Mouse (Mus musculus) retina, postnatal 1 day (tissue): Measurements from ENCODE around the gene Cnnm3.

Experiments used
- DNase-seq: peaks from one replicate; pipeline ENCODE4 v3.0.0-alpha.2; 2012

Cnnm3 gene

DNA sequence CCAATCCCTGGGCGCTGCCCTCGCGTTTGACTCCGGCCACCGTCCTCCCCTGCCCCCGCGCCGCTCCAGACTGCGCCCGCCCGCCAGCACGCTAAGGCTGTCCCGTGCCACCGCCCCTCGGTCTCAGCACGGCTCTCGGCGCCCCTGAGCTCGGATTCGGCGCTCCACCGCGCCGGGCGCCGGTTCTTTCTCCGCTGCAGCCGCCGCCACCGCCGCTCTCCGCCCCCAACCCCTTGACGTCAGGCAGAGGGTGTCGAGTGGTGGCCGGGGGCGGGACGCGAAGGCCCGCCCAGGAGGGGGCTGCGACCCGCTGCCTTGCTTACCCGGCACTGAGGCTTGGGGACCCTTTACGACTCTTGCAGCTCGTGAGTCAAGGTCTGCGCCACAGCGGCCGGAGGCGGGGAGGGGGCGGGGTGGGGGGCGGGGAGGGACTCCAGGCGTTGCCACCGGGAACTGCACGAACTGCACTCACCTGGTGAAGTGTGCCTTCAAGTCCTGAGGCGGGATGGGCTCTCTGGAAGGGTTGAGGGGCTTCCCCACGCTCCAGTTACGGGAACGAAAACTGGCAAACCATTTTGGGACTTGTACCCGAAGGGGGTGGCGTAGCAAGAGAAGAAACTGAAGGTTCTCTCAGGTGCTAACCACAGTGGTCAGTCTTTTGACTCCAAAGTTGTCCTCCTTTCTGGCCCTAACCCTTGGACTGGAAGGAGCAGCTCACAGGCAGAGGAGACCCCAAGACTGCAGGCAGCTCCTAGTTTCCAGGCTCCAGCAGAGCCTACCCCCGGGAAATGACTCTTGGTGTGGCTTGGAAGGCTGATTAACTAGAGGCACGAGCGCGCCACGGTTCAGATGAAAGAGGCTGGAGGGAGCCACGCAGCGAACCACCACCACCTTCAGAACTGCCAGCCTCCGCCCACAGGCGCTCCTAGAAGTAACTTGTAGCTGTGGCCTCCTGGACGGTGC lies 46.6 kb downstream of the Cnnm3 start, which contains the start of gene Sema4c:
Gene Sema4c, minus strand, starts transcription at position 319 of the 963 bp plus-strand sequence.
- peak; percentile 88 for DNase-seq

DNA sequence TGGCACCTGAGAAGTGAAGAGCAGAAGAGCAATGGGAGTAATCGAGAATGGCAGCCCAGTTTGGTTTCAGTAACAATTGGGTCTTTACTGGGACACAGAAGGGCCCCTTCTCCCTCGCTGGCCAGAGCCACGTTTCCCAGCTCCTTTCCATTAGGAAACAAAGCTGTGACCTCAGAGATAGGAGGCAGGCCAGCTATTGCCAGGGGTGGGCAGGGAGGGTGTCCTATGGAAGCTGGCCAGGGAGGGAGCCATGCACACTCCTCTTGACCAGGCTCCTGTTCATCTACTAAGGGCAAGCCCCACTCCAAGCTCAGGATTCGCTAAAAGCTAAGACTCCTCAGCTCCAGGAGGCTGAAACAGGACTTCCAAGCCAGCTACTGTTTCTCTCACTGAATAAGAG lies 47.6 kb downstream of the Cnnm3 start:
- DNase-seq = peak; percentile 61

DNA sequence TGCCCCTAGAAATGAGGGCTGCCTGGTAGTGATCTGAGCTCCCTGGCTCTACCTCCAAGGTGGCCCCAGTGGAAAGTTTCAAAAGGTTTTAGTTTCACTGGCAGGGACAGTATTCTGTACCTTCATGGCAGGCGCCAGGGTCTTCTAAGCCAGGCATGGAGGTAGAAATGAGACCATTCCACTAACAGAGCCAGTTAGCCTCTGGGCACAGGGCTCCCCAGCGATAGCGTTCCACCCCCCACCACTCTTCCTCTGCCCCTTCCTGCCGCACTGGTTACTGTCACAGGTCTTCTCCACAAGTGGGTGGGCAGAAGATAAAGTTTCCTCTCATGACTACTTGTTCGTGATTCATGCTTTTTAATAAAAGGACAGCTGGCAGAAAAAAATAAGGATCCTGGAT lies 48.2 kb downstream of the Cnnm3 start:
- no peak for DNase-seq

DNA sequence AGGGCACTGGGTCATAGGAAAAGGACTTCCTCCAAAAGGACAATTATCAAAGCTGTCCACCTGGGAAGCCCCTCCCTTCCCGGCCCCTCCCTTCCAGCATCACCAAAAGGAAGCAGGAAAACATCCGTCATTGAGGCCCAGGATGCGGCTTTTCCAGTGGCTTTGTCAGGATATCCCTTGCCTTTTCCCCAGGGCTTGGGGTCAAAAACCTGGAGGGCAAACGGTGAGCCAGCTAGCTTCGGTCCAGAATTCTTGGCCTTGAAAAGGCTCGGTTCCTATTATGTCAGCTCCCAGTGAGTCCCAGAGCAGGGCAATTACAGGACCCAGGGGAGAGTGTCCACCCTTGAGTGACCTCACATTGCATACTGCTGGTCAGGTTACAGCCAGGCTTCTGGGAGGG lies 49.2 kb downstream of the Cnnm3 start:
- no peak for DNase-seq

DNA sequence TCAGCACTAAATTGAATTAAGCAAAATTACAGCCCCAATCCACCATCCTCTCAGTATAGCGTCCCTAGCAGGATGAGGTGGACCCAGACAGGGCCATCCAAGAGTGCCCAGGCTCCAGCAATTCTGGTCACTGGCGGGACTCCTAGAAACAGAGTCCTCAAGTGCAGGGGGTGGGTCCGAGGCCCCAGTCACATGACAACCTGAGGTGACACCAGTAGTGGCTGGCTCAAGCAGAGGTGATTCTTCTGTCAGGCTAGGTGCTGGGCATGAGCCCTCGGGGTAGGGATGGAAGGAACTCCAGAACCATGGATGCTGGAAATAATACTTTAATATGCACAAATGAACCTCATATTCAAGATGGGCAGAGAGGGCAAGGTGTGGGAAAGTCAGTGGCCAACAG lies 50.7 kb downstream of the Cnnm3 start:
- DNase-seq = no peak

DNA sequence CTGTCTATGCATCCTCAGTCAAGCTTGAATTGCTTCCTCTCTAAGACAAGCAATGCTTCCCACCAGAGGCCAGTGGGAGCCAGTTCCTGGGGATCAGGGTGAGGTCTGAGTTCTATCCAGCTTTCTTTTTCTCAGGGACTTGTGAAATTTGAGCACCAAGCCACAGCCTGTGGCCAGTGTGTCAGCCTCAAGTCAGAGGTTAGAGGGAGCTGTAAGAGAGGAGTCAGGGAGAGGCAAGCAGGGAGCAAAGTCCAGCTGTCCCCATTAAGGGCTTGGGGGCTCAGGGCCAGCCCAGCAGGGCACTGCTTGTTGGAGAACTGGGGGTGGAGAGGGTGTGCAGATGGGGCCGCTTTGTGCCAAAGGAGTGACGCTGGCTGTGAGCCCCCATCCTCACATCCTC lies 51.5 kb downstream of the Cnnm3 start:
- no peak for DNase-seq

DNA sequence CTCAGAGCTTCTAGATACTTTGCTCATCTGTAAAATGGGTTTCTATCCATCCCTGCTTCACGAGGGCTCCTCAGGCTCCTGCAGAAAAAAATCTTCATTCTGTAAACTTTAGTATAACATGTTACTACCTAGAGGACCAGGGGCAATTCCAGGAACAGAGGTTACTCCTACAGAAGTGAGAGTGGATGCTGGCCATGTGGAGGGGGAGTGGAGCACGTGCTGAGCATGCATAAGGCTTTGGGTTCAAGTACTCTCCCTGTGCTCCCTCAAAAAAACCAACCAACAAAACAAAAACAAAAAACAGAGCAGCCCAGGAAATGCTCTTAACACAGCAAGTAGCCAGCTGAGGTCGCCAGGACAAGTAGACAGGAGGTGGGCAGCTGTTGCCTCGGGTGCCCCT lies 52.0 kb downstream of the Cnnm3 start:
- DNase-seq = no peak

DNA sequence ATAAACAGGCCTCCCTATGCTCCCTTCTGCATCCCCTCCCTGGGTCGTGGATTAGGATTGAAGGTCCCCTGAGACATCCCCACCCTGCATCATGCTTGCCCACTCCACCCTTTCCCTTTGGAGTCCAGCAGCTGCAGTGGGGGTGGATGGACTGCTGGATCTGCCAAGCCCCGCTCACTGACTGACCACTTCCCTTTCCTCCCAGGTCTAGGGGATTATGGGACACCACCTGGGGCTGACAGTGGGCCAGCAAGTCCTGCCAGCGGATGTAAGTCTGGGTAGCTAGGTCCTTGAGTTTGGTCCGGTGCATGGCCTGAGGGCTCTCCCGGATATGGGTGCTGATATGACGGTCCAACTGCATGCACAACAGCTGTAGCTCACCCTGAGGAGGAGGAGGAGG lies 52.4 kb downstream of the Cnnm3 start:
- DNase-seq = no peak

DNA sequence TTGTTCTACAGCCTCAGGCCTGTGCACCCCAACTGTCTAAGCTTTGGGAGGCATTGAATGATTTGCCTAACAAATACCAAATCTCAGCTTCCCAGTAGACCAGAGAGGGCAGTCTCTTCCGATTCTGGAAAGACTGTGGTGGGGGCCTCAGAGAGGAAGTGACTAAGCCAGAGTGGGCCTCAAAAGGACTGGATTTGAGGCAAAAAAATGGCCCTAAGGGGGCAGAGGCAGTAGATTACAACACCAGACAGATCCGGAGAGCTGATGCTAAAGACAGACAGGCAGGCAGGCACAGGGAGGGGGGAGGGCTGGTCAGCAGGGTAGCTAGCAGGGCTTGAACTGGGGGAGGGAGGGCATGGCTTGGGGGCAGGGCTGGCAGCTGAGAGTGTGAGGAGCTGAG lies 54.8 kb downstream of the Cnnm3 start:
- DNase-seq = no peak

DNA sequence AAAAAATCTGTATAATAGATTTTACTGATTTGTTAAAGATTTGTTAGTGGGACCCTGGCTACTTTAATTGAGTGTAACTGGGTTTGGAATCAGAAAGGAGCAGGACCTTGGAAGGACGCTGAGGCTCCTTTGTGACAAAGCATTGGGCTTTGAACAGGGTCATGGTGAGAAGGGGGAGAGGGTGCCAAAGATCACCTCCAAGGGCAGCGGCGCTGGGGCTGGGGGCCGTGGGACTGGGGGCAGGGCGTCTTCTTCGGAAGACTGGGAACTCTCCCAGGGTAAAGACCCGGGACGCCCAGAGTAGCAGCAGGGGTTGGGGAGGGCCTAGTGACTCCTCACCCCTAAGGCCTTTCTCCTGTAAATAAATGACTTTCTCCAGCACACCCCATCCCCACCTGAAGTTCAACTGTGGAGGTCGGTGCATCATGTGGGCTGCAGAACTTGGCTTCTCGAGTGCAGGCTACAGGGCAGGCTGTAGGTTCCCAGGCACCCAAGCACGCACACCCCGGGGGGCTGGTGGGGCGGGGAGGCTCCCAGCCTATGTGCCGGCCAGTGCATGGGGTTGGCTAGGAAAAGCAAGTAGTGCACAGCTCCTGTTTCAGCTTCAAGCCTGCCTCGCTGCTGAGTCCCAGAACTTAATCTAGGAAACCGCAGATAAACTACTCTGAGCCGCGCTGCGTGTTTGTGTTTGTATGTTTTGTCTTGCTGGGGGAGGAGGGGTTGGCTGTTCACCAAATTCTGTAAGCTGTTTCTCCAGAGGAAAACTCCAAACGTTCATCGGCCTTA lies 56.3 kb downstream of the Cnnm3 start:
- DNase-seq = no peak

DNA sequence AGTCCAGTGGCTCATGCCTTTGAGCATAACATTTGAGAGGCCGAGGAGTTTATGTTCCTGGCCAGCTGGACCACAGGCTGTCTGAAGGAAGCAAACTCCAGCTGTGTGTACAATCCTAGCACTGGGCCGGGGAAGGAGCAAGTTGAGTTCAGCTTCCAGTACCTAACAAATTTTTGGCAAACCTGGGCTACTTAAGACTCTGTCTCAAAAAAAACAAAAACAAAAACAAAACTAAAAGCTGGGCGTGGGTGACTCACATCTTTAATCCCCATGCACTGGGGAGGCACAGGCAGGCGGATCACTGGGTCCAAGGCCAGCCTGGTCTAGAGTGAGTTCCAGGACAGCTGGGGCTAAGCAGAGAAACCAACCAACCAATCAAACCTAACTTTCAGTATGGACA lies 57.1 kb downstream of the Cnnm3 start:
- DNase-seq = no peak

DNA sequence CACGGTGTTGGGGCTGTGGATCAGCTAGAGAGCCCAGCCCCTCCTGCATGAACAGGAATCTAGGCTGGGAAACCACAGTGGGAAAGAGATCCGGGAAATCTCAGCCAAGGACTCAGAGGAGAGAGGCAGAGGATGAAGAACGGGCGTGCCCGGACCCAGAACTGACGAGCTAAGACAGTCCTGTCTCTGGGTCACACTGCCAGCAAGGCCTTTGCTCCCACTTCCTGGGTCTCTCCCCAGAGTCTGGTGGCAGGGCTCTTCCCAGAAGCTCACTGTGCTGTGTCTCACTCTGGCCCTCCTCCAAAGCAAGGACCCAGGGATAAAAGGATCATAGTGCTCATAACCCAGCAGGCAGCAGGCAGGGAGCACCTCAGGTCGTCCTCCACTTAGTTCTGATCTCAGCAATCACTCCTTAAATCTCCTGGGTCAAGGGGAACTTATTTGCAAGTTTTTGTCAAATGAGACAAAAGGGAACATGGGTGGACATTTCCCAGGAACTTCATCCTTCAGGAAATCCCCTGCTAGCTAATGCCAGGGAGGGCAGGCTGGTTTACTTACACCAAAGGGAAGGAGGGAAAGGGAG lies 58.1 kb downstream of the Cnnm3 start:
- DNase-seq = no peak

DNA sequence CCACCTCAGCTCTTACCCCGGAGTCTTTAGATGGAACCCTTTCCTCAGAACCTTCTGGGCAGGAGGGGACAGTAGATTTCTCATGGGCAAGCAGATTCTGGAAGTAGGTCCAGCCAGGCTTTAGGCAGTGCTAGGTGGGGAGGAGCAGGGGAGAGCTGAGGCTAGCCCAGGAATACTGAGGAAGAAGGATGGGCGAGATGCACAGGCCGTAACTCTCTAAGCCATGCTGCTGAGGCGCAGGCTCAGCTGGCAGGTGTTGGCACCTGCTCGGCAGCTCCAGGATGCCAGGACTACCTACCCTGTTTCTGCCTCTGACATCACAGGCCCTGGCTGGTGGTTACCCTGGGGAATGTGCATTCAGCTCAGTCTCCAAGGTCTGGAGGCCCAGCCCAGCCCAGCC lies 58.7 kb downstream of the Cnnm3 start:
- DNase-seq = no peak

DNA sequence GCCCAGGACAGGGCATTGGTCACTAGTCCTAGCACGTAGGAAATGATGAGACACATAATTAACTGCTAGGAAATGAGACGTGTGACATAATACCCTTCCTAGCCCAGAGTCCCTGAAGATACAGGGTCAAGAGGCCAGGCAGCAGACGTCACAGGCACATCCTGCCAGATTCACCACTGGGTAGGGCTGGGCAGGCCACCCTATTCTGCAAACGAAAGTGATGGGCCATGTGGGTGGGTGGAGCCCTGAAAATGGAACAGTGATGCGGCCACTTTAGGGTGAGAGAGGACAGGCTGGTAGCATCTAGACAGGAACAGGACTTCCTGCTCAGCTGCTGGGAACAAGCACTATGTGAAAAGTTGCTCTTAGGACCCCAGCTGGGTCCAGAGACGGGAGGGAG lies 60.0 kb downstream of the Cnnm3 start:
- DNase-seq = no peak

DNA sequence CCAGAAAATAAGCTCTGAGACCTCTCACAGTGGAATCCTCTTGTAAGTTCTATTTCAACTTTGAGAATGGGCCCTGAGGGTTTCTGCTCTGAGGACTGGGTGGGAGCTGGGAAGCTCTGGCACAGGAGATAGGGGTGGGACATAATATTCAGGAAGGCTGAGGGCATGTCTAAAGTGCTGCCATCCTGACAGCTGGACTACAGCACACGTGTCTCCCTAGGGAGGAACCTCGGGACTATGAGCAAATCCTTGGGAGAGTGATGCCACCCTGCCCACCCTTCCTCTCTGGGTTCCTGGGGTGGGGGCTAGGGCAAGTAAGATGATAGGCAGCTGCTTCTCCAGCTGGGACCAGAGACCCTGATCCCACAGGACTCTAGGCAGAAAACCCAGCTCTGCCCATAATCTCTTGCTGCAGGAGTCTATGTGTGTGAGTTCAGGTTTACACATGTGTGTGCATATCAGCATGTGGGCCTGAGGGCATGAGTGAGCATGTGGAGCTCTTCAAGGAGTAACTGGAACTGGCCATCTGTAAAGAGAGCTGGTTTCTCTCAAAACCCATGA lies 60.6 kb downstream of the Cnnm3 start:
- DNase-seq = no peak

DNA sequence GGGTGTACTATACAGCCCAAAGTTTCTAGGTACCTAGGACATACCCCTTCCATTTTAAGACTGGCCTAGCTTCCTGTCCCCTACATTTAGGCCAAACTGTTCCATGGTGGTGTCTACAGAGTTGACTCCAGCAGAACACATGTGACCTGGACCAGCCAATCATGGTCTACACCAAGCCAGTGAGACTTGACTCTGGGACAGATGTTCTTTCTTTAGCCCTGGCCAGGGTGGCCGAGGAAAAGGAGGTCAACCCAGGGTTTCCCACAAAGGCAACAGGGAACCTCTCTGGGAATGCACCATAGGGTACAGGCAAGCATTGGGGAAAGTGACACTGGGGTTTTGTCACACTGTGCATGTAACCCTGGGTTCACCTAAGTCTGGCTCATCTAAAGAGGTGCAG lies 61.0 kb downstream of the Cnnm3 start:
- no peak for DNase-seq

DNA sequence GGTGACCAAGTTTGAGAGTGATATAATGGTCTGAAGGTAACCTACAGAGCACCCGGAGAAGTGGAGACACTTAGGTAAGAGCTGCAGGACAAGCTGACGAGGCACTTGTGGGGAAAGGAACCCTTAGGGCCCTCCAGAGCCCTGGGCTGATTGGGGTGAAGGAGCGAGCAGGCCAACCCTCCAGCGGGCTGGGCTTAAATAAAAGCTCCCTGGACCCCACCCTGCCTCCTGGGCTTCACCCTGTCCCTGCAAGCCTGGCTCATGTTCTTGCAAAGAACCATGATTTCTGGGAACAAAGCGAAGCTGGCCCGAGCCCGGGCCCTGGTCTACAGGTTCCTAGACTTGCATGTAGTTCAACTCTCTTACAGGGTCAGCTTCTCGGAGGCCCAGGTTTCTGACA lies 61.9 kb downstream of the Cnnm3 start:
- no peak for DNase-seq

DNA sequence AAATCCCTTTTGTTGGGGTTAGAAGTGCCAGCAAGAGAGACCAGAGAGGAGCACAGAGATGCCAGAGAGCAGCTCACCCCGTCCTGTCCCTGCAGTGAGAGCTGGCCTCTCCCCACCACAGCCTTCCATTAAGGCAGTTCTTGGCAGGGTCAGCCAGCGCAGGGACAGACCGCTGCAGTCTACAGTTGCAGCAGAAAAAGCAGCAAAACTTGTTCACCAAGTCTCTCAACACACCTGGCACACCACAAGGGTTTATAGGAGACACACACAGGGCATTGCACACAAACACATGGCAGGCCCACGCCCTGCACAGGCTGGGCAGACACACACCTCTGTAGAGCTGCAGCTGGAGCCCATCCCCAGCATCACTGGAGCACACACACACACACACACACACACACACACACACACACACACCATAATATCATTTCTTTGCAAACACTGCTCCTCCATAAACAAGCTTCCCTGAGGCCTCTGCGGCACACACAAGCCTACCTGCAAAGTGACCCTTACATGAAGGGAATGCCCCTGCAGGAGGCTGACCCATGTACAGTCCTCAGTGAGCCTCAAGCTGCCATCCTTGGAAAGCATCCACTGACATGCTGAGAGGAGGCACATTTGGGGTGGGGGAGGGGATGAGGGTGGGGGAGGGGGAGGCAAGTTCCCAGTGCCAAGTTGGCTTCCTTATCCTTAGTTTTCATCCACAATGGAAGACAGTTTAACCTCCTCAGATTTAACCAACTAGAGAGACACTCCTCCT lies 62.7 kb downstream of the Cnnm3 start:
- no peak for DNase-seq

DNA sequence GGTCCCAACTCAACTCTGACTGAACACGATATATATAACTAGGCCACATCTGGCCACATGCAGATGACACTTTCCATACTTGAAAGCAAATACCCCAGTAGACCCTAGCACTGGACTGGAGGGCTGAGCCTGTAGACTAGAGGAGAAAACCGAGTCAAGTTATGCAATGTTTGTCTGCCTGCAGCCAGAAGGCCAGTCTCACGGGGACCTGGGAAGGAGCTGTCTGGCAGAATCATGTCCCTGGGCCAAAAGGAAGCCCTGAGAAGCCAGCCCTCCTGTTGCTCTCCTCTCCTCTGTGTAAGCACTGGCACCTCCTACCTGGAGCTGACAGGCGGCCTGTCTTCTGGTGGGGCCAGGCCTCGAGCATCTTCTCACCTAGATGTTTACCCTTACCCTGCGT lies 63.7 kb downstream of the Cnnm3 start:
- DNase-seq = no peak

DNA sequence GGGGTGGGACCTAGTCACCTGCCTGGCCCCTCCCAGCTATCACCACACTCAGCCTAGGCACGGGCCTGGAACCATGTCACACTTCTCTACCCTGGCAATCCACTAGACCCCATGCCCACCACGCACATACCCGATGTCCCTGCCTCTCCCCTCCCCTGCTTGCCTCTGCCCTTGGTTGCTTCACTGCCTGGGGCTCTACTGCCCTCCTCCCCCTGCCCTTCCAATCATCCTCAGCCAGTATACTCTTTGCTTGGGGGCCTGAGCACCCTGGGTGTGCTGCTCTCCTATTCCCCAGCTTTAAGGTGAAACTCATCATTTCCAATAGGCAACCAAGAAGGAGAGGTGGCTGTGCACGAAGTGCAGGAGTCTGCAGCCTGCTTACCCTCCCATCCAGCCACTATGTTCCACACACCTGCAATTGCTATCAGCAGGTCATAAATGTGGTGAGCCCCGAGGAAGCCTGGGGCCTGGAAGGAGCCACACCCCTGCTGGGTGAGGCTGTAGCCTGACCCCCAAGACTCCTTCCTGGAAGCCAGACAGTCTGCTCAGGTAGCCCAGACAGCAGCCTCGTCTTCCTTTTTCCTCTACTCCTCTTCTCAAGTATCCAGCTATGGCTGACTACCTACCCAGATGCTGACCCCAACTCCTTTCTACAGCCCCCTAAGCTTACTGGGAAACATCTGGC lies 65.5 kb downstream of the Cnnm3 start:
- DNase-seq = no peak
